Mouse (Mus musculus): ENCODE results near the gene Cebpb.

- TF ChIP-seq POLR2A (IDR thresholded peaks at IDR 0.05; ENCODE audit: control insufficient read depth in 1 of 2, insufficient read depth in 1 of 2, low read depth in 1 of 2, low read length in 2 of 2, poor library complexity in 1 of 2) (no peak), CTCF (IDR thresholded peaks at IDR 0.05 in 2 of 3, conservative IDR thresholded peaks at IDR 0.05 in 1 of 3; ENCODE audit: control insufficient read depth in 1 of 3, insufficient read depth in 1 of 3, low read depth in 2 of 3, low read length in 3 of 3, poor library complexity in 1 of 3, severe bottlenecking in 1 of 3) (no peak), ZC3H11A (IDR thresholded peaks at IDR 0.05; ENCODE audit: low read depth, low read length) (no peak), POLR2AphosphoS5 (IDR thresholded peaks at IDR 0.05; ENCODE audit: borderline replicate concordance, low read depth, low read length) (no peak), MAFK (IDR thresholded peaks at IDR 0.05; ENCODE audit: borderline replicate concordance, low read depth, low read length) (no peak), MEF2A (IDR thresholded peaks at IDR 0.05; ENCODE audit: extremely low read depth, insufficient replicate concordance, low read depth, low read length, poor library complexity, severe bottlenecking) (no peak), SMC3 (IDR thresholded peaks at IDR 0.05; ENCODE audit: low read depth, low read length) (no peak)
Observed at GRCm38 (mm10) chr2:167657973-167658372, 30.7 kb upstream of the Cebpb start.

Measured in MEL (cell line).